Mouse (Mus musculus) midbrain, embryonic 10.5 days (tissue): ENCODE results near the gene Uimc1. TPM values are rescaled to one million over a fixed set of nuclear protein-coding genes. Genes with fewer than 3 reads are reported as not detected.
A peak's percentile ranks its signal among the peaks of the same experiment; 100 is the strongest.

ENCODE experiments used
- DNase-seq: peaks from one replicate; pipeline ENCODE4 v3.0.0-alpha.2; 2017; ENCODE audit warnings: low spot score
- H3K27ac ChIP-seq: fragments of 300-500 bp; sonication (generic); replicated peaks from 2 replicates; pipeline ENCODE4 v1.5.1; 2016; ENCODE audit warnings: mild to moderate bottlenecking
- H3K27me3 ChIP-seq: fragments of 300-500 bp; sonication (generic); 2 replicates; pipeline ENCODE4 v1.6.1; 2016; ENCODE audit warnings: low read depth, mild to moderate bottlenecking; ENCODE audit not compliant: poor library complexity, severe bottlenecking
- H3K36me3 ChIP-seq: fragments of 300-500 bp; sonication (generic); 2 replicates; pipeline ENCODE4 v1.6.1; 2016; ENCODE audit warnings: mild to moderate bottlenecking, moderate library complexity
- H3K4me1 ChIP-seq: fragments of 300-500 bp; sonication (generic); 2 replicates; pipeline ENCODE4 v1.6.1; 2016
- H3K4me3 ChIP-seq: fragments of 300-500 bp; sonication (generic); 2 replicates; pipeline ENCODE4 v1.5.1; 2016; ENCODE audit warnings: mild to moderate bottlenecking, moderate library complexity
- H3K9me3 ChIP-seq: fragments of 300-500 bp; sonication (generic); replicated peaks from 2 replicates; pipeline ENCODE4 v1.6.1; 2016; ENCODE audit warnings: mild to moderate bottlenecking
- WGBS: fragments of 180-500 bp; shearing (Covaris S2); methylation state at CpG from one replicate; pipeline ENCODE4 v1.1.7; 2016; 5-methylcytosine and 5-hydroxymethylcytosine counted together
- polyA plus RNA-seq: library from polyadenylated mRNA; unstranded; fragments of >200 nt; fragmentation: Nextera tagmentation; extraction: Ambion mirVana; gene quantifications from 2 replicates; pipeline ENCODE4 v1.2.1, GENCODE M21; 2016

Gene Uimc1
- polyA plus RNA-seq, 1 experiment from 2014 or later = 24.1 TPM

DNA sequence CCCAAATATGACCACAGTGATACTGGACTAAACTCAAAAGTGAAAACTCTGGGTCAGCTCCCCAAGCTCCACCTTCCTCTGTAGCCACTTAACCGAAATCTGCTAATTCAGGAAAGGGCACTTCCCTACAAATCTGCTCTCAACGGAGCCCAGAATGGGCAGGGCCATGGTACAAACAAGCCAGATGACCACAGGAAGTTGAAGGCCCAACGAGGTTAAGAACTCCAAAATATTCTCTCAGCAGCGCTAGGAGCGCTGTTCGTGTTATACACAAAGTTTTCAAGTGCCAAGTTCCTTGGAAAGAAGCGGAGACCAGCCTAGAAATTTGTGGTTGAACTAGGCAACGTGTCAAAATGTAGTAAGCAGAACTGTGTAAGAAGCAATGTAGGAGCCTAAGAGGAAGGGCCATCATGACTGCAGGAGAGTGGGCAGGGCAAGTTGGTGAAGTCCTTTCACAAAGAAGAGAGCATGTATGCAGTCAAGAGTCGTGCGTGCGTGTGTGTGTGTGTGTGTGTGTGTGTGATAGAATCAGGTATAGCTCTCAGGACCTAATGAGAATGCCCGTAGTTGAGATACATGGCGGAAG, 78.8 kb downstream of the Uimc1 start, which contains the start of gene Hk3:
Hk3 (minus strand) TSS at position 192 of the 586 bp plus-strand sequence.
- peaks cover 14% of the 10 kb centered on the region for H3K4me1 ChIP-seq
- H3K27ac ChIP-seq = no peak within 1 kb of the TSS
- H3K36me3 ChIP-seq = peaks cover 9% of the 10 kb centered on the region
- no peaks in the 10 kb centered on the region; the same call in 1 of the 2 replicates for H3K27me3 ChIP-seq
- no peak for DNase-seq
- H3K9me3 ChIP-seq = no peaks in the 10 kb centered on the region
- 90% methylated on average over 13 of the region's 13 CpGs for WGBS
- H3K4me3 ChIP-seq = no peak within 1 kb of the TSS

DNA sequence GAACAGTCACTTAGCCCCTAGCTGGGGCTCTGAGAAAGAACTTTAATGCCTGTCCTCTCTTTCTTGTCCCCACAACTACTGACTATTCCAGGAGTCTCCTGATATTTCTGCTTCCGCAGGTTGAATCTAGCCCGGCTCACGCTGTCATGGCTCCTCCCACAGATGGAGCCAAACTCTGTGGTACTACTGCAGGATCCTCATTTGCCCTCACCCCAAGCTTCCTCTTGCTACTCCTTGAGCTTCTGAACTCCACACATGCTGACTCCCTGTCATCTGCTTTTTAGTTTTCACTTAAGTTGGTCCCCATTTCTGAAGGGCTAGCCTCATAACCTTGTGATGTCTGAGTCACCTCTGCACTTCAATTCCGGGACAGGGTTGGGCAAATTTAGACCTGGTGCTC, 80.0 kb downstream of the Uimc1 start:
- Histone ChIP-seq H3K9me3 (no peaks in the 10 kb centered on the region), H3K27ac (no peak overlapping the region), H3K4me1 (peaks cover 18% of the 10 kb centered on the region), H3K4me3 (no peak overlapping the region), H3K27me3 (peaks cover 6% of the 10 kb centered on the region), H3K36me3 (no peaks in the 10 kb centered on the region)
- no peak for DNase-seq
- WGBS = 93% methylated on average over 4 of the region's 4 CpGs

DNA sequence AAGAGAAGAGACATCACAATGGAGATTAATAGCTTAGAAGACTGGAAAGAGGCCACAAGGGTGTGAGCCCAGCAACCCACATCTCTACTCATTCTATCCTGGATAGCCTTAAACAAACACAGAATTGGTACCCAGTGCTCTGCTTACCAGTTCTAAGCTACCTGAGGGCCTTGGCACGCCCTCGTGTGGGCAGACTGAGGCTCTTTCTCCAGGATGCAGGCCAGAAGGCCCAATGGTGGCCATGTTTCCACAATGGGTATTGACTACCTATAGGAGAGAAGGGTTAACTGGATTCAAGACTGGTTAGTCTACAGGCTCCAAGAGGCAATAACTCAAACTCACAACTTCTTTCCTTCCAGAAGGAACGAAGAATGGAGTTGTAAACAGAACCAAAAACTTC, 80.9 kb downstream of the Uimc1 start:
- no peak for DNase-seq
- H3K36me3 ChIP-seq = no peaks in the 10 kb centered on the region
- H3K4me1 ChIP-seq = peaks cover 27% of the 10 kb centered on the region
- H3K27ac ChIP-seq = no peak overlapping the region
- peaks cover 14% of the 10 kb centered on the region for H3K27me3 ChIP-seq
- WGBS = 67% methylated on average over 3 of the region's 3 CpGs
- no peak overlapping the region for H3K4me3 ChIP-seq
- no peaks in the 10 kb centered on the region for H3K9me3 ChIP-seq

DNA sequence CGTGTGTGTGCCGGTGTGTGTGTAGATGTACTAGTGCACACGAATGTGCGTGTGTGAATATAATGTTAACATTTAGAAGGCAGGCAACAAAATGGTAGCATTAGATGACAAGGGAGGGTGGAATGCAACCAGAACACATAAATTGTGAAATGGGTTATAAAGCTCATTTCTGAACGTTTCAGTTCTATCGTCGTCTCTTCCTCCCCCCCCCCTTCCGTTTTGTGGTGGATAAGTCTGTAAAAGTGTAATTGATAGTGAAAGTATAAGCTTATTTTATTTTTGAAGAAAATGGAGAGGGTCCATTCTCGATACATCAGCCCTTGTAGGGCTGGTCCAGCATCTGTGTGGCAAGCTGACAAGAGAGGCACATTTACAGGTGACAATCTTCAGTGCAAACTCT, 81.4 kb downstream of the Uimc1 start:
- Histone ChIP-seq H3K4me3 (no peak overlapping the region), H3K9me3 (no peaks in the 10 kb centered on the region), H3K27me3 (peaks cover 14% of the 10 kb centered on the region), H3K4me1 (peaks cover 32% of the 10 kb centered on the region), H3K36me3 (no peaks in the 10 kb centered on the region), H3K27ac (no peak overlapping the region)
- 90% methylated on average over 9 of the region's 9 CpGs for WGBS
- DNase-seq = no peak

DNA sequence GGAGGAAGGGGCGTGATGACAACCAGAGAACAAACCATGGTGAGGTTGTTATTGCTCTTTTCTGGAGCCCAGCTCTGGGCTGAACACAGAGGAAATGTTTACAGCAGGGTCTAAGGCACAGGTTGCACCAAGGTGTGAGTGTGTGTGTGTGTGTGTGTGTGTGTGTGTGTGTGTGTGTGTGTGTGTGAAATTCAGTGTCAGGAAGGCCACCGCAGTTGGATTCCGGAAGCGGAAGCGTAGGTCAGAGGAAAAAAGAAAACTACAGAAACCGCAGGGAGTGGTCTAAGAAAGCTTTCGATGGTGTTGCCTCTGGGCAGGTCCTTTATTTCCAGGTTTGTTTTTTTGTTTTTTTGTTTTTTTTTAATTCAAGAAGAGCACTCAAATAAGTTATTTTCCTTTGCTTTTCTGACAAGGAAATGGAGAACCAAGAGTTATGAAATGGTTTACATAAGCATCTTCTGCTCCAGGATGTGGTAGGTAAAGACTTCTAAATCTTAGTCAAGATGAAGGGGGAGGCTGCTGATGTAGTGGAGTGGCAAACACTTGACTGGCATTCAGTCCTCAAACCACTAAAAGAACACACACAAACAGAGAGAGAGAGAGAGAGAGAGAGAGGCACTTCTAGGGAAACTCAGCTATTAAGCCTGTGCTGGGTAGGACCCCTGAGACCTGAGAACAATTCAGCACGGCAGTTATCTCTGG, 82.1 kb downstream of the Uimc1 start:
- no peaks in the 10 kb centered on the region for H3K9me3 ChIP-seq
- H3K36me3 ChIP-seq = no peaks in the 10 kb centered on the region
- DNase-seq = no peak
- 84% methylated on average over 8 of the region's 8 CpGs for WGBS
- H3K4me1 ChIP-seq = peaks cover 36% of the 10 kb centered on the region
- no peak overlapping the region for H3K4me3 ChIP-seq
- peaks cover 19% of the 10 kb centered on the region for H3K27me3 ChIP-seq
- H3K27ac ChIP-seq = no peak overlapping the region

DNA sequence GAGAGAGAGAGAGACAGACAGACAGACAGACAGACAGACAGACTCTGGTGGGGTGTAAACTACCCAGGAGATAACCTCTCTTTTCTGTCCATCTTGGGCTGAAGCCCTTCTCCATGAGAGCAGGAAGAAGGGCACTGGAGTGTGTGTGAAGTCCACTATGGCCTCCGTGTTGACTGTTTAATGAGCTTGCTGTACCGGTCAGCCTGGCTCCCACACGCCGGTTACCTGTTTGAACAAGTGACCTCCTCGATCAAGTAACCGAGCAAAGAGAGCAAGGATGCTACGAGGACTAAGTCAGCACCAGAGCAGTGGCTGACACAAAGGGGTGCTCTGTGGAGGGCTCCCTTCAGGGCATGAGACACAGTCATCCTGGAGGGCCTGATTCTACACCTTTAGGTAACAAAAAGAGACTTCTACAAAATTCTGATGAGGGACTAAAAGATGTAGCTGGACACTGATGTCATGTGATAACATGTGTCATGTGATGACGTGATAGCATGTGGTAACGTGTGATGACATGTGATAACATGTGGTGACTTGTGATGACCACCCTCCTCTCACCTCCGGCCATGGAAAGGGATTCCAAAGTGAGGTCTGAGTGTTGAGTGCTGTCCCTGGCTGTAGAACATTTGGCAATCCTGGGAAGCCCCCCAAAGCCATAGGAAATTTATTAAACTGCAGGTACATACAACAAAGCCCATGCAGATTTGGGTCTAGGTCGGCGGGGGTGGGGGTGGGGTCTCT, 82.8 kb downstream of the Uimc1 start:
- DNase-seq = no peak
- Histone ChIP-seq H3K27ac (no peak overlapping the region), H3K27me3 (peaks cover 26% of the 10 kb centered on the region), H3K36me3 (no peaks in the 10 kb centered on the region), H3K9me3 (no peaks in the 10 kb centered on the region), H3K4me3 (no peak overlapping the region), H3K4me1 (peaks cover 36% of the 10 kb centered on the region)
- 89% methylated on average over 12 of the region's 12 CpGs for WGBS

DNA sequence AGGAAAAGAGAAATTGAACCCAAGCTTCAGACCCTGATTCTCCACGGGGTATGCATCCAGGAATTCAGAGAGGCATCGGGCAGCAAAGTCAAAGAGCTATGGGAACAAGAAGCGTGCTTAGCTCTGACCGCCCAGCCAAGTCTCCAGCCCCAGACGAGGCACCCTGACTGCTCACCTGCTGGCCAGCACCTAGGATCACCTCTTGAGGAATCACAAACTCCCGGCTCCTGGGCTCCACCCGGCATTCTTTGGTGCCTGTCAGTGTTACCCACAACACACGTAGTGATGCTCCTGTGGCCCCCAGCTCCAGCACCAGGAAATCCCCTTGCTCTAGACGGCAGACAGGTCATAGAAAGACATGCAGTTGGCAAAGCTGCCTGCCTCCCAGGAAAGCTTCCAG, 85.6 kb downstream of the Uimc1 start:
- H3K36me3 ChIP-seq = no peaks in the 10 kb centered on the region
- whole genome bisulfite sequencing = 61% methylated on average over 9 of the region's 9 CpGs
- peak overlapping the region; percentile 30; the same call in 1 of the 2 replicates for H3K27ac ChIP-seq
- no peak overlapping the region for H3K4me3 ChIP-seq
- no peak for DNase-seq
- peaks cover 59% of the 10 kb centered on the region for H3K4me1 ChIP-seq
- peaks cover 54% of the 10 kb centered on the region for H3K27me3 ChIP-seq
- H3K9me3 ChIP-seq = no peaks in the 10 kb centered on the region

DNA sequence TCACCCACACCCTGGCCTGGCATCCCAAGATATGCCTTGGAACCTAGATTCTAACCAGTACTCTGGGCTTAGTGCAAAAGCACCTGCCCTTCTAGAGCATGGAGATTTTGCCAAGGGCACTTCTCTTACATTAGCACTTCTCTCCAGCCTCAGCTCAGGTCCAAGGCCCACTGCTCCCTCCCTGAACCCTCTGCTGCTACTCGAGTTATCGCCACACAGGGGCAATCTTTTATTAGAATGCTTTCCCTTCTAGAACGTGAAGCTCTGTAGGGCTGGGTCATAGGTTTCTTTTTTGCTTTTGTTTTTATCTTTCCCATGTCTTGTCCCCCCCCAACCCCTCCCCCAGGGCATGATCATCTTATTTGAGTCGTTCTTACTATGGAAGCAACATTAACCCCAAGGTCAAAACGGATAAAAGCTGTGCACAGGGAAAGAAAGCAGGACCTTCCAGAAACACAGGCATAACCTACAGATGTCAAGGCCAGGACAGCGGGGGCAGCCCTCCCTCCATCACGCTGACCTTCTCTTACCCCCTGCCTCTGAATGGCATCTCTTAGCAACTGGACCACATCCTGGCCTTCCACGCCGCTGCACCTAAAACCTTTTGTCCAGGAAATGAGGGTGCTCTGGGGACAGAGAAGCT, 86.3 kb downstream of the Uimc1 start:
- H3K9me3 ChIP-seq = no peaks in the 10 kb centered on the region
- DNase-seq = peak; percentile 43
- H3K36me3 ChIP-seq = no peaks in the 10 kb centered on the region
- H3K27me3 ChIP-seq = peaks cover 60% of the 10 kb centered on the region
- peaks cover 65% of the 10 kb centered on the region for H3K4me1 ChIP-seq
- H3K4me3 ChIP-seq = no peak overlapping the region
- 13% methylated on average over 9 of the region's 9 CpGs for WGBS
- peak overlapping the region; percentile 30; the same call in 1 of the 2 replicates for H3K27ac ChIP-seq

DNA sequence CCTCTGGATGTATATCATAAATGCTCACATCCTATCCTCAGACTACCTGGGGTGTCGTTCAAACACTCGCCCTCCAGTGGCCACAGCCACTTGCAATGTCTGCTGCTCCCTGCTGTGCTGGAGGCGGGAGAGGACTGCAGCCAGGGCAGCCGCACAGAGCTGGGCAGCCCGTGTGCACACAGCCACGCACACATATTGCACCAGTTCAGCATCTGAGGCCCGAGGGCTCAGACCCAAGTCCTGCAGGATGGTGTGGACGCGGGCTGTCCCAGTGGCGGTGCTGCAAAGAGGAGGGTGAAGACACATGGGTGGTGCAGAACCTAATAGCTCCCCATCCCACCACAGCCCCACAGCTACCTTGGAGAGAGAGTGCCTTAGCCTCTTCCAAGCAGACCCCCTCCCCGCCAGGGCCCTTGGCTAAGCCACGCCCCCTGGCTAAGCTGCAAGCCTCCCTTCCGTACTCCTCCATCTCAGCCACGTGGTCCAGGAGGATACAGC, 88.1 kb downstream of the Uimc1 start:
- peaks cover 75% of the 10 kb centered on the region for H3K27me3 ChIP-seq
- no peaks in the 10 kb centered on the region for H3K36me3 ChIP-seq
- H3K4me1 ChIP-seq = peaks cover 81% of the 10 kb centered on the region
- peak overlapping the region; percentile 24; the same call in 1 of the 2 replicates for H3K4me3 ChIP-seq
- peak; percentile 50 for DNase-seq
- WGBS = 3% methylated on average over 14 of the region's 14 CpGs
- H3K9me3 ChIP-seq = no peaks in the 10 kb centered on the region
- H3K27ac ChIP-seq = peak overlapping the region; percentile 64

DNA sequence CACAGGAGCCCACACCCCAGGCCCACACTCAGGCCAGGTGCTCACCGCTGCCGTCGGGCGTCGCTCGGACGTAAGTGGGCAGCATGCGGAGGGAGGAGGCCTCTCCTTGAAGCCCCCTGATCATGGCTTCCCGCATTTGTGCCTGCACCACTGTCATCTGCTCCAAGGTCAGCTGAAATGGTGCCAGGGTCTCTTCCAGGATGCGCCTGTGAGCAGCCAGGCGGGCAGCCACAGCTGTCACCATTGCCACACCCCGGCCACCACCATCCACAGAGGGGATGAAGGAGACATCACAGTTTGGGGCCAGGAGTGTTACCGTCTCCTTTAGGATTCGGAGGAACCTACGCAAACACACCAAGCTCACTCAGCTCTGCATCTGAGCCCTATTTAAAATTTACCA, 89.0 kb downstream of the Uimc1 start:
- peaks cover 84% of the 10 kb centered on the region for H3K27me3 ChIP-seq
- peak overlapping the region; percentile 17; the same call in 1 of the 2 replicates for H3K27ac ChIP-seq
- H3K36me3 ChIP-seq = no peaks in the 10 kb centered on the region
- no peaks in the 10 kb centered on the region for H3K9me3 ChIP-seq
- no peak overlapping the region for H3K4me3 ChIP-seq
- H3K4me1 ChIP-seq = peaks cover 90% of the 10 kb centered on the region
- DNase-seq = no peak
- WGBS = 89% methylated on average over 15 of the region's 15 CpGs

DNA sequence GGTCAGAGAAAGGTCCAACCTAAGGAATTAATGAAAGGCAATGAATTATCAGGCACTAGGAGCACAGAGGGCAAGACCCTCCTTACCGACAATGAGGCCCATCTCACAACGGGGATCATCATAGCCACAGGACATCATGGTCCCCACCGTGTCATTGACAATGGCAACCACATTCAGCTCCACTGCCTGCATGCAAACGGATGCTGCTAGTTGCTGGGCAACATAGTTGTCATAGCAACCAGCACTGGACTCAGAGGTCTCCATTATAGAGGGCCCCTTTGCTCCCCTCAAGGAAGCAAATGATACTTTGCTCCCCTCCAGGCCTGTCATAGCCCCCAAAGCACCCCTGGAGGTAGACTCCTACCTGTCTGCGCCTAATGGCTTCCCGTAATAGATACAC, 91.5 kb downstream of the Uimc1 start:
- DNase-seq = peak; percentile 87
- peaks cover 93% of the 10 kb centered on the region for H3K27me3 ChIP-seq
- 36% methylated on average over 6 of the region's 6 CpGs for WGBS
- H3K4me1 ChIP-seq = peaks cover 90% of the 10 kb centered on the region
- peak overlapping the region; percentile 55; the same call in 1 of the 2 replicates for H3K27ac ChIP-seq
- H3K36me3 ChIP-seq = no peaks in the 10 kb centered on the region
- no peaks in the 10 kb centered on the region for H3K9me3 ChIP-seq
- no peak overlapping the region for H3K4me3 ChIP-seq

DNA sequence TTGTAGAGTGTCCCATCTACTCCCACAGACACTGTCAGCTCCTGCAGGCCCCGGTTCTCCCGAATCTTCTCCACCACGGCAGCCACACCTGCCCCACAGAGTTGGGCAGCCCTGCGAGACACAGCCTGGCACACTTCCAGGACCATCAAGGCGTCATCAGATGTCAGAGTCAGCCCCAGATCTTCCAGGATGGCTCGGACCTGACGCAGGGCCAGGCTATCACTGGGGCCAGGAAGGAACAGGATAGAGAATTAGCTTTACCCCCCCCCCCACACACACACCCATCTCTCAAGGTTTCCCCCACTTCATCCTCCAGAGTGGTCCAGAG, 93.7 kb downstream of the Uimc1 start:
- H3K27me3 ChIP-seq = peaks cover 94% of the 10 kb centered on the region
- 92% methylated on average over 7 of the region's 7 CpGs for WGBS

More for the DNA sequence above, 93.7 kb downstream of the Uimc1 start:
- Histone ChIP-seq H3K27ac (peak overlapping the region; percentile 55), H3K36me3 (0 out of 2 replicates have a peak, but pooled peaks cover 4% of the 10 kb centered on the region), H3K4me3 (no peak overlapping the region), H3K4me1 (peaks cover 79% of the 10 kb centered on the region), H3K9me3 (no peaks in the 10 kb centered on the region)
- no peak for DNase-seq
